Mouse (Mus musculus): ENCODE results near the gene C1qbp.
A peak's percentile ranks its signal among the peaks of the same experiment; 100 is the strongest.

Gene C1qbp

GRCm38 (mm10) chr11:70973947-70974346 lies 8.9 kb downstream of the C1qbp start:
- DNase-seq (ENCODE audit: low spot score) = no peak

GRCm38 (mm10) chr11:70972586-70972985 lies 10.2 kb downstream of the C1qbp start:
- no peak for DNase-seq (ENCODE audit: low spot score)

GRCm38 (mm10) chr11:70970560-70971540 lies 12.0 kb downstream of the C1qbp start:
- peak; percentile 19 for DNase-seq (ENCODE audit: low spot score)

- peak; percentile 97 for DNase-seq (ENCODE audit: low spot score)
These were observed 12.8 kb downstream of the C1qbp start, which contains the start of the genes Nup88 and Rpain for GRCm38 (mm10) chr11:70969821-70970559. TSS of gene Nup88 (minus strand) at chr11:70969973. TSS of gene Rpain (plus strand) at chr11:70970213.

- no peak for DNase-seq (ENCODE audit: low spot score)
These were observed 13.5 kb downstream of the C1qbp start for GRCm38 (mm10) chr11:70969271-70969794.

GRCm38 (mm10) chr11:70964222-70964907 lies 18.5 kb downstream of the C1qbp start:
- DNase-seq (ENCODE audit: low spot score) = no peak

GRCm38 (mm10) chr11:70960786-70961554 lies 21.9 kb downstream of the C1qbp start:
- DNase-seq (ENCODE audit: low spot score) = no peak

- no peak for DNase-seq (ENCODE audit: low spot score)
These were observed 28.1 kb downstream of the C1qbp start for GRCm38 (mm10) chr11:70954711-70955110.

GRCm38 (mm10) chr11:70944935-70945817 lies 37.6 kb downstream of the C1qbp start:
- no peak for DNase-seq (ENCODE audit: low spot score)

- DNase-seq (ENCODE audit: low spot score) = peak; percentile 64
These were observed 39.2 kb downstream of the C1qbp start for GRCm38 (mm10) chr11:70943651-70944050.

- no peak for DNase-seq (ENCODE audit: low spot score)
These were observed 40.2 kb downstream of the C1qbp start for GRCm38 (mm10) chr11:70942596-70942995.

- DNase-seq (ENCODE audit: low spot score) = no peak
These were observed 47.5 kb downstream of the C1qbp start for GRCm38 (mm10) chr11:70935316-70935715.

GRCm38 (mm10) chr11:70931461-70931860 lies 51.4 kb downstream of the C1qbp start:
- DNase-seq (ENCODE audit: low spot score) = no peak
